13 mouse cellular contexts compared by ENCODE assay signal in the genomic region with DNA sequence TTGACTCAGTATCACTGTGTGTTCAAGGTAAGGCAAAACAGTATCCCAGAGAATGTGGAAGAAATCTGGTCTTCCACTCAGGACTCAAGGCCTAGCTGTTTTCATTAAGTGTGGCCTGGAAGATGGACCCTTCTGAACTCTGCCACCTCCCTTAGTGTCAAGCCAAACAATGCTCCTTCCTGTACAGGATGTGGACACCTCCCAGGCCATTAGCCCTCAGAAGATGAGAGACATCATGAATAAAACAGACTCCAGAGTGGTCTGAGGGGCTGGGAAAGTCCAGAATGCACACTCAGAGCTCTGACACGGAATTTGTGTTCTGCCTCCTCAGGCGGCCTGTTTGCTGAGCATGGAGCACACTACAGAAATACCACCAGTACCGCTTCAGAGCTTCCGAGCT.
DNase-seq lines count a peak whose midpoint lies in the region; ATAC-seq and TF ChIP-seq lines count a peak whose summit lies in the region.
"Had no signal": no experiment of that assay in that cellular context is flagged by ENCODE, and none has a peak within 500 bp of the region (broad histone marks: within the 10 kb centered on the region; RNA-seq: fewer than 3 reads in every experiment).

No protein-coding gene starts in this region.

- intact Hi-C loops in heart, adult 2 months (cut with DNase I) = loop anchor here (1.0 to 2.0 kb wide), 4 partner anchors 26 to 267 kb away; no protein-coding TSS in a partner anchor
- intact Hi-C loops in heart, postnatal 25 days (cut with DNase I) = loop anchor here (10.0 kb wide), 1 partner anchor 490 kb away; no protein-coding TSS in a partner anchor

- no peaks in the 10 kb centered on the region for H3K79me2 ChIP-seq in heart, adult 2 months (replicated peaks; ENCODE audit: control insufficient read depth, insufficient read depth, low read length)

- 0 out of 2 replicates have a peak, but pooled peaks have one; percentile 15 for TF ChIP-seq POLR2A in heart, adult 2 months (IDR thresholded peaks at IDR 0.05; ENCODE audit: insufficient read depth, low read depth, low read length)
- no peak for TF ChIP-seq POLR2A in lung, adult 2 months (IDR thresholded peaks at IDR 0.05; ENCODE audit: borderline replicate concordance, extremely low read depth, low read depth, low read length)

- 62% methylated on average over 4 of the region's 4 CpGs for WGBS in heart, adult 2 months
- 57% methylated on average over 4 of the region's 4 CpGs for WGBS in lung, embryonic 16.5 days
- 50% methylated on average over 4 of the region's 4 CpGs for WGBS in lung, adult 2 months

- DNase-seq in heart, adult 2 months = peak; percentile 35 to 56
- no peak for DNase-seq in heart, postnatal 25 days (ENCODE audit: low spot score)
- DNase-seq in lung, adult 2 months = no peak
- peak; percentile 12 to 56 for DNase-seq in kidney, postnatal 25 days
- no peak for DNase-seq in left cerebral cortex, adult 8-10 months (ENCODE audit: low spot score in 2 of 2)
- DNase-seq in spleen, adult 12 weeks (ENCODE audit: low spot score) = no peak
- DNase-seq: cerebellum, postnatal 10 days; liver, embryonic 13.5 days had no signal

- peak; percentile 79 for TF ChIP-seq EP300 in heart, adult 2 months (IDR thresholded peaks at IDR 0.05; ENCODE audit: insufficient read depth, low read depth, low read length)

- H3K27me3 ChIP-seq in heart, adult 2 months (ENCODE audit: control insufficient read depth, insufficient read depth, low read length) = no peaks in the 10 kb centered on the region
- no peaks in the 10 kb centered on the region for H3K27me3 ChIP-seq in lung, embryonic 16.5 days (ENCODE audit: control insufficient read depth, insufficient read depth, low read depth, low read length)
- H3K27me3 ChIP-seq: forebrain, embryonic 13.5 days; limb, embryonic 12.5 days; liver, embryonic 13.5 days; neural tube, embryonic 12.5 days had no signal

- no peak; the same call in 1 of the 2 replicates for ATAC-seq in lung, embryonic 16.5 days (ENCODE audit: low read depth)
- ATAC-seq: forebrain, embryonic 13.5 days had no signal

- H3K4me1 ChIP-seq in heart, adult 2 months (ENCODE audit: control insufficient read depth, insufficient read depth, low read length) = peaks cover 16% of the 10 kb centered on the region
- H3K4me1 ChIP-seq in lung, embryonic 16.5 days (replicated peaks; ENCODE audit: control insufficient read depth, insufficient read depth, low read length) = no peaks in the 10 kb centered on the region; the same call in 1 of the 2 replicates
- H3K4me1 ChIP-seq in lung, adult 2 months (ENCODE audit: control insufficient read depth, insufficient read depth, low read length) = peaks cover 13% of the 10 kb centered on the region
- H3K4me1 ChIP-seq: liver, embryonic 13.5 days; neural tube, embryonic 12.5 days had no signal

- H3K9me3 ChIP-seq in lung, embryonic 16.5 days (ENCODE audit: control insufficient read depth, low read length) = no peaks in the 10 kb centered on the region
- H3K9me3 ChIP-seq: forebrain, embryonic 13.5 days; limb, embryonic 12.5 days; liver, embryonic 13.5 days; neural tube, embryonic 12.5 days had no signal

- H3K4me2 ChIP-seq in lung, embryonic 16.5 days (ENCODE audit: low read depth, low read length) = no peak overlapping the region
- H3K4me2 ChIP-seq: forebrain, embryonic 13.5 days; limb, embryonic 12.5 days; liver, embryonic 13.5 days; midbrain, embryonic 11.5 days; neural tube, embryonic 12.5 days had no signal

- TF ChIP-seq CTCF in heart, adult 2 months (IDR thresholded peaks at IDR 0.05) = no peak
- TF ChIP-seq CTCF in lung, adult 2 months (IDR thresholded peaks at IDR 0.05; ENCODE audit: insufficient read depth, low read length) = no peak

- H3K27ac ChIP-seq in heart, adult 2 months = peak overlapping the region; percentile 81
- H3K27ac ChIP-seq in lung, embryonic 16.5 days (ENCODE audit: low read length) = no peak overlapping the region
- H3K27ac ChIP-seq: forebrain, embryonic 13.5 days; limb, embryonic 12.5 days; liver, embryonic 13.5 days; neural tube, embryonic 12.5 days had no signal

- no peak overlapping the region for H3K4me3 ChIP-seq in heart, adult 2 months
- H3K4me3 ChIP-seq in lung, embryonic 16.5 days (ENCODE audit: low read length) = no peak overlapping the region
- H3K4me3 ChIP-seq in lung, adult 2 months (replicated peaks; ENCODE audit: extremely low read depth, low read depth, low read length) = no peak overlapping the region
- H3K4me3 ChIP-seq: forebrain, embryonic 13.5 days; limb, embryonic 12.5 days; liver, embryonic 13.5 days; neural tube, embryonic 12.5 days had no signal

- peak overlapping the region; percentile 24 for H3K9ac ChIP-seq in heart, adult 2 months (ENCODE audit: low read depth, low read length)
- 0 out of 2 replicates have a peak overlapping the region, but pooled peaks have one; percentile 6 for H3K9ac ChIP-seq in lung, embryonic 16.5 days (ENCODE audit: low read length)
- H3K9ac ChIP-seq: forebrain, embryonic 13.5 days; limb, embryonic 12.5 days; liver, embryonic 13.5 days; neural tube, embryonic 12.5 days had no signal

- H3K36me3 ChIP-seq in heart, adult 2 months (ENCODE audit: control insufficient read depth, insufficient read depth, low read length) = peaks cover 6% of the 10 kb centered on the region
- H3K36me3 ChIP-seq in lung, embryonic 16.5 days (ENCODE audit: control insufficient read depth, insufficient read depth, low read length) = no peaks in the 10 kb centered on the region
- H3K36me3 ChIP-seq: liver, embryonic 13.5 days; neural tube, embryonic 12.5 days had no signal

Comparison
In these comparisons a context has a peak if more than half of its experiments do, and no peak if none do; other contexts are left out.
1. DNase-seq: peak in heart, adult 2 months (2 of 2) and kidney, postnatal 25 days (2 of 2); none in heart, postnatal 25 days (single experiment), lung, adult 2 months (single experiment), left cerebral cortex, adult 8-10 months (0 of 2) and spleen, adult 12 weeks (single experiment).